Mouse (Mus musculus): ENCODE data around the gene Slc17a4. TPM values are rescaled to one million over a fixed set of nuclear protein-coding genes. Genes with fewer than 3 reads are reported as not detected.

Slc17a4 gene
- polyA plus RNA-seq (2012; ENCODE audit: low replicate concordance), result not detected in 2 replicates

DNA sequence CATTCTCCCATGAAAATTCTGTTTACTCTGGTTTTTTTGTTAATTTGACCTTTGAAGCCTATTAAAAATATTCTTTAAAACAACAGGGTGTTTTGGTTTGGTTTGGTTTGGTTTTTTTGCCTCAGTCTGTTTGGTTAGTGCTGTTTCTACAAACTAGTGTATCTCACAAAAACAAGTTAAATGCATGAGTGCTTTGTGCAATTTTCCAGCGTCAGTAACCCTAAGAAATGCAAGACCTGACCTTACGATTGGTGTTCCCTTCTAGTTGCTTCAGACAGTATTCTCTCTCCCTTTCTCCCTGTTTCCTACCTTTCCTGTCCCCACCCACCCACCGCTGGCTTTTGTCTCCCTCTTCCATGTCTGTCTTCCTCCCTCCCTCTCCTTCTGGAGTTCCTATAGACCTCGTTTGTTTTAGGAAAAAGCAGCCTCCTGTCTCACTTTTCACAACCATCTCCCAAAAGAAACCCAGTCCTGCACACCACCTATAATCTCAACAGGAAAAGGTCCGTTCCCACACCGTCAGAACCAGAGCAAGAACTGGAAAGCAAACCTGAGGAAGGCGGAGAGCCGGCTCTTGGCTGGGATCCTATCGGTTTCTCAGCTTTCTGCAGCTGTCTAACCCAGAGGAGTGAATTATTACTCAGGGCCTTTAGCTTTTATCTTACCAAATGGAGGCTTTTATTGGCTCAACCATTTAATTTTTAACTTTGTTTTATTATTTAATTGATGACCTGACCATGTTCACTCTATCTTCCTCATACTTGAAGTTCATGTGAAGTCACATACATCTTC, at the start of gene Slc17a4:
Gene Slc17a4, minus strand, starts transcription at position 634 of the 792 bp plus-strand sequence.

DNA sequence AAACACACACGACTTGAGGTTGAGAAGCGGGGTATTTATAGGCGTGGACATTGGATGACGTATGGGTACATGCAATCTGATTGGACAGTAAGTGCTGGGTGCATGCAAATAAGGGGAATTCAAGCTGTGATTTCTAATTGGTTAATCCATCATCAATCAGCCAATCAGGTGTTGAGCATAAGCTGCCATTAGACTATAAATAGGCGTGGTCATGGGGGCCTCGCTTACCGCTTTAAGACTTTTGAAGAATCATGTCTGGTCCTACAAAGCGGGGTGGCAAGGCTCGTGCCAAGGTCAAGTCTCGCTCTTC, 19.4 kb upstream of the Slc17a4 start, which contains the start of gene Hist1h2aa:
Gene Hist1h2aa, plus strand, starts transcription at position 252 of the 310 bp plus-strand sequence.

DNA sequence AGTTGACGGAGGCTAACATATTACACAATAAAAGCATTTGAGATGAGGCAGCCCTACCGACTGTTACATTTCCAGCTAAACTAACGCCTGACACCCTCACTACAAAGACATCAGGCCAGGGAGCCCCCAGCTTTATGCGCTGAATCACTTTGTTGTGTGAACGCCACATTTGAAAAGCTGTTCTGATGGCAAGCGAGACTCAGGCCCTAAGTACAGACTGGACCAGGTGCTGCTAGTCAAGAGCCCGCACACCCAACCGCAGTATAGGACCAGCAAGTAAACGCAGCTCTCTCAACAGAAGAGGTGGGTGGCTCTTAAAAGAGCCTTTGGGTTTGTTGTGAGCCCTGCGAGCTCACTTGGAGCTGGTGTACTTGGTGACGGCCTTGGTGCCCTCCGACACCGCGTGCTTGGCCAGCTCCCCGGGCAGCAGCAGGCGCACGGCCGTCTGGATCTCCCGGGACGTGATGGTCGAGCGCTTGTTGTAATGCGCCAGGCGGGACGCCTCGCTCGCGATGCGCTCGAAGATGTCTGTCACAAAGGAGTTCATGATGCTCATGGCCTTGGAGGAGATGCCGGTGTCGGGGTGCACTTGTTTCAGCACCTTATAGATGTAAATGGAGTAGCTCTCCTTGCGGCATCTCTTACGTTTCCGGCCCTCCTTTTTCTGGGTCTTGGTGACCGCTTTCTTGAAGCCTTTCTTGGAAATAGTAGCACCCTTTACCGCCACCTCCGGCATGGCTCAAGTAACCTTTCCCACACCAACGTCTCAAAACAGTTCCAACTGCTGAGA, 18.8 kb upstream of the Slc17a4 start, which contains the start of gene Hist1h2ba:
Gene Hist1h2ba, minus strand, starts transcription at position 736 of the 790 bp plus-strand sequence.

DNA sequence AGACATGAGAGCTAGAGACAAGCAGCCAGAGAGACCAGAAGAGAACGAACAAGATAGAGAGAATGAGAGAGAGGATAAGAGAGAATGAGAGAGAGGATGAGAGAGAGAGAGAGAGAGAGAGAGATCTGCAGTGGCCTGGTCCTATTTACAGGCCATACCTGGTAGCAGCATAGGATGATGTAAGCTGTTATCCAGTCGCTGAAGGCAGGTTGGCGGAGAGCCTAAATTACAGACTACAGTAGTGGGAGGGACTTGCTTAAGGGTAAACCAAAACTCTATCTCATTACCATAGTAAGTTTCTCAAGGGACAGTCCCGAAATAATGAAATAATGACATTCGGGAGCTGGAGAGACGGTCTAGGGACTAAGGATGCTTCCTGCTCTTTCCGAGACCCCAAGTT, 47.4 kb downstream of the Slc17a4 start, which contains the start of gene Slc17a1:
Gene Slc17a1, plus strand, starts transcription at position 346 of the 400 bp plus-strand sequence.

Other genes with a start within 250 kb of the Slc17a4 start
- 1.7 and 2.0 TPM in 2 replicates for gene Hist1h2ac, start 231.1 kb downstream of the Slc17a4 start, polyA plus RNA-seq (2012; ENCODE audit: low replicate concordance)
- 3.1 and 3.3 TPM in 2 replicates for gene Hist1h2bc, start 230.8 kb downstream of the Slc17a4 start, polyA plus RNA-seq (2012; ENCODE audit: low replicate concordance)
- gene Hist1h1t, start 219.2 kb downstream of the Slc17a4 start, polyA plus RNA-seq (2012; ENCODE audit: low replicate concordance), result not detected in 2 replicates
- gene Hist1h4c, start 216.6 kb downstream of the Slc17a4 start, polyA plus RNA-seq (2012; ENCODE audit: low replicate concordance), result 3.9 and 4.0 TPM in 2 replicates
- gene Hfe, start 204.2 kb downstream of the Slc17a4 start, polyA plus RNA-seq (2012; ENCODE audit: low replicate concordance), result 5.0 and 7.1 TPM in 2 replicates
- 13.0 and 32.3 TPM in 2 replicates for gene Hist1h1c, start 176.2 kb downstream of the Slc17a4 start, polyA plus RNA-seq (2012; ENCODE audit: low replicate concordance)
- 4.9 and 12.8 TPM in 2 replicates for gene Hist1h3c, start 169.4 kb downstream of the Slc17a4 start, polyA plus RNA-seq (2012; ENCODE audit: low replicate concordance)
- gene Hist1h2bb, start 168.3 kb downstream of the Slc17a4 start, polyA plus RNA-seq (2012; ENCODE audit: low replicate concordance), result 14.4 and 31.0 TPM in 2 replicates
- 39.8 and 47.5 TPM in 2 replicates for gene Hist1h2ab, start 163.9 kb downstream of the Slc17a4 start, polyA plus RNA-seq (2012; ENCODE audit: low replicate concordance)
- 4.5 and 16.4 TPM in 2 replicates for gene Hist1h3b, start 162.7 kb downstream of the Slc17a4 start, polyA plus RNA-seq (2012; ENCODE audit: low replicate concordance)
- 7.2 and 8.6 TPM in 2 replicates for gene Hist1h4b, start 158.0 kb downstream of the Slc17a4 start, polyA plus RNA-seq (2012; ENCODE audit: low replicate concordance)
- gene Hist1h4a, start 153.8 kb downstream of the Slc17a4 start, polyA plus RNA-seq (2012; ENCODE audit: low replicate concordance), result 40.2 and 48.3 TPM in 2 replicates
- gene Hist1h3a, start 152.6 kb downstream of the Slc17a4 start, polyA plus RNA-seq (2012; ENCODE audit: low replicate concordance), result 0.45 and 5.1 TPM in 2 replicates
- gene Hist1h1a, start 151.3 kb downstream of the Slc17a4 start, polyA plus RNA-seq (2012; ENCODE audit: low replicate concordance), result 1.2 and 1.7 TPM in 2 replicates
- gene Trim38, start 145.1 kb downstream of the Slc17a4 start, polyA plus RNA-seq (2012; ENCODE audit: low replicate concordance), result not detected in 2 replicates
- not detected in 2 replicates for gene Slc17a2, start 108.0 kb downstream of the Slc17a4 start, polyA plus RNA-seq (2012; ENCODE audit: low replicate concordance)
- gene Slc17a3, start 75.6 kb downstream of the Slc17a4 start, polyA plus RNA-seq (2012; ENCODE audit: low replicate concordance), result not detected in 2 replicates
- gene Slc17a1, start 47.3 kb downstream of the Slc17a4 start, polyA plus RNA-seq (2012; ENCODE audit: low replicate concordance), result not detected in 2 replicates
- gene Hist1h2ba, start 19.1 kb upstream of the Slc17a4 start, polyA plus RNA-seq (2012; ENCODE audit: low replicate concordance), result not detected in 2 replicates
- not detected in 2 replicates for gene Hist1h2aa, start 19.5 kb upstream of the Slc17a4 start, polyA plus RNA-seq (2012; ENCODE audit: low replicate concordance)
- gene Scgn, start 76.2 kb upstream of the Slc17a4 start, polyA plus RNA-seq (2012; ENCODE audit: low replicate concordance), result not detected in 2 replicates

All from leukemia stem cell, adult 10-12 weeks (primary cell).